Mouse (Mus musculus) kidney, postnatal 10 days (tissue): ENCODE data around the gene Cnot4.

Experiments used
- DNase-seq: peaks from one replicate; pipeline ENCODE4 v3.0.0; 2021; ENCODE audit warnings: mixed read lengths

The Cnot4 gene

GRCm38 (mm10) chr6:35032704-35033103 is 100.8 kb downstream of the Cnot4 start:
- DNase-seq, result no peak

- DNase-seq, result no peak
These were observed 102.7 kb downstream of the Cnot4 start for GRCm38 (mm10) chr6:35030811-35031210.

GRCm38 (mm10) chr6:35030226-35030625 is 103.3 kb downstream of the Cnot4 start:
- DNase-seq, result no peak

- no peak for DNase-seq
These were observed 105.5 kb downstream of the Cnot4 start for GRCm38 (mm10) chr6:35028023-35028422.

- no peak for DNase-seq
These were observed 106.3 kb downstream of the Cnot4 start for GRCm38 (mm10) chr6:35027257-35027656.

GRCm38 (mm10) chr6:35016624-35017023 is 116.9 kb downstream of the Cnot4 start:
- no peak for DNase-seq

- no peak for DNase-seq
These were observed 121.6 kb downstream of the Cnot4 start for GRCm38 (mm10) chr6:35011953-35012352.

GRCm38 (mm10) chr6:35010705-35011104 is 122.8 kb downstream of the Cnot4 start:
- DNase-seq, result no peak

GRCm38 (mm10) chr6:35002261-35002669 is 131.3 kb downstream of the Cnot4 start:
- peak; percentile 63 for DNase-seq

GRCm38 (mm10) chr6:34999101-34999500 is 134.4 kb downstream of the Cnot4 start:
- DNase-seq, result peak; percentile 47

- no peak for DNase-seq
These were observed 137.0 kb downstream of the Cnot4 start for GRCm38 (mm10) chr6:34996496-34996895.

- peak; percentile 91 for DNase-seq
These were observed 138.3 kb downstream of the Cnot4 start for GRCm38 (mm10) chr6:34995265-34995681.

GRCm38 (mm10) chr6:34994692-34995091 is 138.8 kb downstream of the Cnot4 start:
- DNase-seq, result no peak

GRCm38 (mm10) chr6:34989263-34989662 is 144.3 kb downstream of the Cnot4 start:
- DNase-seq, result no peak

- DNase-seq, result no peak
These were observed 145.3 kb downstream of the Cnot4 start, which contains the start of gene Slc23a4 for GRCm38 (mm10) chr6:34988081-34988761. Gene Slc23a4, minus strand, starts transcription at chr6:34988404.

- DNase-seq, result no peak
These were observed 146.4 kb downstream of the Cnot4 start for GRCm38 (mm10) chr6:34987085-34987645.

- no peak for DNase-seq
These were observed 152.9 kb downstream of the Cnot4 start for GRCm38 (mm10) chr6:34980661-34981060.

GRCm38 (mm10) chr6:34979291-34979690 is 154.2 kb downstream of the Cnot4 start:
- DNase-seq, result no peak
